Mouse (Mus musculus) megakaryocyte, embryonic 14.5 days (primary cell): ENCODE measurements at regions not wholly inside any gene's neighbourhood (a gene's known extent, or its start where the extent isn't known, plus 50 kb on each side); places are given as distances from the start of the nearest gene placed in this dataset.

Experiments
- FLI1 ChIP-seq: IDR thresholded peaks from 2 replicates; pipeline ENCODE4 v1.6.1; 2012; ENCODE audit warnings: low read length, inconsistent platforms, mixed read lengths
- GATA1 ChIP-seq: IDR thresholded peaks from 3 replicates; pipeline ENCODE4 v1.6.1; 2012; ENCODE audit warnings: mixed read lengths, low read length, inconsistent platforms, borderline replicate concordance

- TF ChIP-seq GATA1 (no peak), FLI1 (no peak)
Observed at GRCm38 (mm10) chr6:94945715-94946114, 171.3 kb upstream of the Kbtbd8 start.
